Mouse (Mus musculus): ENCODE data around the gene Zfp820.

- no peak for TF ChIP-seq EP300 (IDR thresholded peaks at IDR 0.05; ENCODE audit: low read length)
- TF ChIP-seq E2F4 (IDR thresholded peaks at IDR 0.05; ENCODE audit: insufficient replicate concordance, low read depth, low read length) = no peak
These were observed 53.3 kb downstream of the Zfp820 start for GRCm38 (mm10) chr17:21792256-21792655.

Measured in CH12.LX (cell line).